Mouse (Mus musculus) R1 (cell line): Measurements from ENCODE around the gene Cmtm8.

Experiments used
- DNase-seq: peaks from one replicate; pipeline ENCODE4 v3.0.0-alpha.2; 2018; ENCODE audit warnings: low read depth, low spot score

The Cmtm8 gene

GRCm38 (mm10) chr9:114844017-114844662 is at the start of gene Cmtm8:
Gene Cmtm8 (minus strand): TSS chr9:114844156.
- peak; percentile 68 for DNase-seq

- DNase-seq = no peak
Observed at GRCm38 (mm10) chr9:114892974-114893373, 49.0 kb upstream of the Cmtm8 start.

- no peak for DNase-seq
Observed at GRCm38 (mm10) chr9:114890377-114890776, 46.4 kb upstream of the Cmtm8 start.

- peak; percentile 72 for DNase-seq
Observed at GRCm38 (mm10) chr9:114888856-114889407, 45.0 kb upstream of the Cmtm8 start.

GRCm38 (mm10) chr9:114887699-114888098 is 43.7 kb upstream of the Cmtm8 start:
- DNase-seq = peak; percentile 76

GRCm38 (mm10) chr9:114885991-114886662 is 42.2 kb upstream of the Cmtm8 start:
- DNase-seq = peak; percentile 28

GRCm38 (mm10) chr9:114885564-114885963 is 41.6 kb upstream of the Cmtm8 start:
- no peak for DNase-seq

- no peak for DNase-seq
Observed at GRCm38 (mm10) chr9:114881977-114882376, 38.0 kb upstream of the Cmtm8 start.

GRCm38 (mm10) chr9:114855327-114855726 is 11.4 kb upstream of the Cmtm8 start:
- no peak for DNase-seq

- DNase-seq = no peak
Observed at GRCm38 (mm10) chr9:114854686-114855085, 10.7 kb upstream of the Cmtm8 start.

GRCm38 (mm10) chr9:114853336-114853735 is 9.4 kb upstream of the Cmtm8 start:
- DNase-seq = peak; percentile 39

GRCm38 (mm10) chr9:114851419-114852190 is 7.6 kb upstream of the Cmtm8 start:
- no peak for DNase-seq

GRCm38 (mm10) chr9:114843634-114844016 is 331 bp downstream of the Cmtm8 start:
- peak; percentile 38 for DNase-seq

- DNase-seq = no peak
Observed at GRCm38 (mm10) chr9:114842886-114843285, 1.1 kb downstream of the Cmtm8 start.

- DNase-seq = no peak
Observed at GRCm38 (mm10) chr9:114842269-114842668, 1.7 kb downstream of the Cmtm8 start.

GRCm38 (mm10) chr9:114838870-114839269 is 5.1 kb downstream of the Cmtm8 start:
- DNase-seq = no peak

- no peak for DNase-seq
Observed at GRCm38 (mm10) chr9:114831527-114831926, 12.4 kb downstream of the Cmtm8 start.

GRCm38 (mm10) chr9:114830351-114830750 is 13.6 kb downstream of the Cmtm8 start:
- DNase-seq = no peak

- no peak for DNase-seq
Observed at GRCm38 (mm10) chr9:114829669-114830068, 14.3 kb downstream of the Cmtm8 start.

GRCm38 (mm10) chr9:114828377-114828776 is 15.6 kb downstream of the Cmtm8 start:
- peak; percentile 50 for DNase-seq

- no peak for DNase-seq
Observed at GRCm38 (mm10) chr9:114827242-114827852, 16.6 kb downstream of the Cmtm8 start.

GRCm38 (mm10) chr9:114824166-114824565 is 19.8 kb downstream of the Cmtm8 start:
- no peak for DNase-seq
